Mouse (Mus musculus) ovary, adult 18-20 months (tissue): Measurements from ENCODE around the gene Pnpla2.

Source experiments
- DNase-seq: peaks from one replicate; pipeline ENCODE4 v3.0.0; 2022; ENCODE audit warnings: low spot score, mixed read lengths

Gene Pnpla2

DNA sequence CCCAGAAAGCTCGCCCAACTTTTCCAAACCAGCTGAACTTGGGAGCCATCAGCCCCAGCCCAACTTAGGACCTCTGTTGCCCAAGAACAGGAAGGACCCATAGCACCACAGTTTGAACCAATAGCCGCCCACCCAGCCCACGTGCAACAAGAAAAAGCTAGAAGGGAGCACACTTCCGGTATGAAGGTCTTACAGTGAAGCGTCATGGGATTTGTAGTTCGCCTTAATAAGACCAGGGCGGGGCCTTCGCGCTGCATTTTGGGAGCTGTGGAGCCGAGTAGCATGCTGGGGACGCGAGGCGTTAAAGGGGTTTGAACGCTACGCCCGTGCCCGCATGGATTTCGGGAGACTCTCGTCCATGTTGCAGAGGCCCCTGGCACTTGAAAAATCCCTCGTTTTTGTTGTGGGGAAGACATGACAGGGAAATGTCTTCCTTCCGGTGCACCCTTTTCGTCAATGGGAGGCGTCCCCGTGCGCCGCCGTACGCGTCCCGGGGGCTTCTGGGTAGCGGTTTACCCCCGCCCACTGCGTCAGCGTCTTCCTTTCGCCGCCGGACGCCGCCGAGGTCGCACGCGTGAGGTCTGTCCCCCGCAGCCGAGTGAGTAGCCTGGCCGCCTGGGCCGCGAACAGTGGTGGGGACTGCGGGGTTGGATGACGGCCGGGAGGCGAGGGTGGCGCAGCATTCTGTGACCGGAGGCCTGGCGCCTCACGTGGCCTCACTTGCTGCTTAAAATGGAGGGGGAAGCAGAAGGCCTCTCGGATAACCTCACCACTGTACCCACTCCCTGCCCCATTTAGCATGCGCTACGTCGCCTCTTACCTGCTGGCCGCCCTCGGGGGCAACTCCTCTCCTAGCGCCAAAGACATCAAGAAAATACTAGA, 7.6 kb upstream of the Pnpla2 start, which contains the start of gene Rplp2:
Gene Rplp2 (plus strand): TSS at position 261 of the 882 bp plus-strand sequence.
- DNase-seq, result peak; percentile 89

- no peak for DNase-seq
Measured at GRCm38 (mm10) chr7:141451928-141452327, 3.1 kb upstream of the Pnpla2 start.

DNA sequence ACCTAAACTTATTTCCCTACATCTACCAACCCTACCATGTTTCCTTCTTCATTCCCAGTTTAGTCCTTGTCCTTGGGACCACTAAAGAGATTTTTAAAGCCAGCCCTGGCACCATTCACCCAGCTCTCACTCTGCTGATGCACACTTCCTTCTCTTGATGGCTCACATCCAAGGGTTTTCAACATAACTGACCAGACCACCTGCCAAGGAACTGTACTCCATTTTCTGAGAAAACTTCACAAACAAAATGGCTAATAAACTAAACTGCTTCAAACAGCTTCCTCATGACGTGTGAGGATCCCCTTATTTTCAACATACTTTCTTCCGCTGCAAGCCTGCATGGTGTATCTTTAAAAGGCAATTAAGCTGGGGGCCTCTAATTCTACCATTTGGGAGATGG, 1.4 kb upstream of the Pnpla2 start:
- no peak for DNase-seq

- peak; percentile 69 for DNase-seq
Measured at GRCm38 (mm10) chr7:141455610-141456314, 764 bp downstream of the Pnpla2 start.

DNA sequence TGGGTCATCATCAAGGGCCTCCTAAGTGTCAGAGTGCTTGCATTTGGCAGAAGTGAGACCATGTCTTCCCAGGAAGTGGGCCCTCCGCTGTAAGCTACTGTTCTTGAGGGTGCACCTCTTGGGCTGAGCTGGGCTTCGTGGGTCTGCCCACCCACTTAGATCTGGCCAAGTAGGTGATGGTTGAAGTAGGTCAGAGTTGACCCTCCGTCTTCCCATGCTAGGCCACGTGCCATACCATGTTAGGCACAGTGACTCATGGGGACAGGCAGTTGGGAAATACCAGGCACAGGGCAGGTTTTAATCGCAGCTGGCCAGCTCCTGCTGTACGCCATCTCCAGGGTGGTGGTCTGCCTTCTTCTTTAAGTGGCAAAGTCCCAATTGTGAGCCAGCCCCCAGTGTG, 1.7 kb downstream of the Pnpla2 start:
- no peak for DNase-seq

- DNase-seq, result no peak
Measured at GRCm38 (mm10) chr7:141457236-141457635, 2.2 kb downstream of the Pnpla2 start.

GRCm38 (mm10) chr7:141457986-141458660, 3.1 kb downstream of the Pnpla2 start:
- DNase-seq, result no peak

DNA sequence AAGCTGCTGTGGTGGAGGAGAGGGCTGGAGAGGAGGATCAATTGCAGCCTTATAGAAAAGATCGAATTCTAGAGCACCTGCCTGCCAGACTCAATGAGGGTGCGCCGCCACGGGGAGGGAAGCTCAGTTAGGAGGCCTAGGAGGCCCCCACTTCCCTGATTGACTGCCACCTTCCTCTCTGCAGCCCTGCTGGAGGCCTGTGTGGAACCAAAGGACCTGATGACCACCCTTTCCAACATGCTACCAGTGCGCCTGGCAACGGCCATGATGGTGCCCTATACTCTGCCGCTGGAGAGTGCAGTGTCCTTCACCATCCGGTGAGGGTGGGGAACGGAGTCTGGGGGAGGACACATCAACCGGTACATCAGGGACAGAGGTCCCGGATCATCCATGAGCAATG, 3.7 kb downstream of the Pnpla2 start:
- DNase-seq, result no peak

DNA sequence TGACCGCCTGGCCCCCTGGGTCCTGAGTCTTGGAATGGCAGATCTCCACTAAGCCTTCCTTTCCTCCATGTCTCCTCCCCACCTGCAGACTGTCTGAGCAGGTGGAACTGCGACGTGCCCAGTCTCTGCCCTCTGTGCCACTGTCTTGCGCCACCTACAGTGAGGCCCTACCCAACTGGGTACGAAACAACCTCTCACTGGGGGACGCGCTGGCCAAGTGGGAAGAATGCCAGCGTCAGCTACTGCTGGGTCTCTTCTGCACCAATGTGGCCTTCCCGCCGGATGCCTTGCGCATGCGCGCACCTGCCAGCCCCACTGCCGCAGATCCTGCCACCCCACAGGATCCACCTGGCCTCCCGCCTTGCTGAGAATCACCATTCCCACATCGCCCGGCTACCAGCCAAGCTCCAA, 4.3 kb downstream of the Pnpla2 start:
- no peak for DNase-seq

GRCm38 (mm10) chr7:141460001-141460390, 5.0 kb downstream of the Pnpla2 start:
- DNase-seq, result no peak

DNA sequence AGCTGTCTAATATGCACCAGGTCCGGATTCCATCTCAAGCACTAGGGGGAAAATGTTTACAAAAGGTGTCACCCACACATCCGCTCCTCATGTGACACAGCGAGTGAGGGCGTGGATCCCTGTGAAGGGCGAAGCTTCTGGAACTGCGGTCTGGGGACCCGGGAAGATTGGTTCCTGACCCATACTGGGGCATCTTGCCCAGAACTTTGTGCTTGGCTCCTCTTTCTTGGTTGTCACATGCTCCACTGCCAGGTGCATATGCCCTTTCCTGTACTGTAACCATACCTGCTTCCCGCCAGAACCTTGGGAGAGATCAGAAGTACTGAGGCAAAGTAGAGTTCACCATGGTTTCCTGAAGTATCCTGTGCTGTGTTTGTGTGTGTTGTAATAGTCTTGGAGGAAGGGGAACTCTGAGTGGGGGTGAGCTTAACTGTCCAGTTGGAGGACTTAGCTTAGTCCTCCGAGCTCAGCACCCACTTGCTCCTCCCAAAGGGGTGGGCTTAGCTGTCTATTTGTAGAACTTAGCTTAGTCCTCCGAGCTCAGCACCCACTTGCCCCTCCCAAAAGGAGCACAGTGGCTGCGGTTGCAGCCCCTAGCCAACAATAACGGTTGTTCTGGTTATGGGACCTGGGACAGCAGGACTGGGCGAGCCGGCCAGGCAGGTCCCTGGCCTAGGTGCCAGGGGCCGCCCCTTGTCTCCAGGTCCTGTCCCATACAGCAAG, 5.6 kb downstream of the Pnpla2 start, which contains the start of gene Cracr2b:
Gene Cracr2b (plus strand): TSS at position 704 of the 723 bp plus-strand sequence.
- no peak for DNase-seq

DNA sequence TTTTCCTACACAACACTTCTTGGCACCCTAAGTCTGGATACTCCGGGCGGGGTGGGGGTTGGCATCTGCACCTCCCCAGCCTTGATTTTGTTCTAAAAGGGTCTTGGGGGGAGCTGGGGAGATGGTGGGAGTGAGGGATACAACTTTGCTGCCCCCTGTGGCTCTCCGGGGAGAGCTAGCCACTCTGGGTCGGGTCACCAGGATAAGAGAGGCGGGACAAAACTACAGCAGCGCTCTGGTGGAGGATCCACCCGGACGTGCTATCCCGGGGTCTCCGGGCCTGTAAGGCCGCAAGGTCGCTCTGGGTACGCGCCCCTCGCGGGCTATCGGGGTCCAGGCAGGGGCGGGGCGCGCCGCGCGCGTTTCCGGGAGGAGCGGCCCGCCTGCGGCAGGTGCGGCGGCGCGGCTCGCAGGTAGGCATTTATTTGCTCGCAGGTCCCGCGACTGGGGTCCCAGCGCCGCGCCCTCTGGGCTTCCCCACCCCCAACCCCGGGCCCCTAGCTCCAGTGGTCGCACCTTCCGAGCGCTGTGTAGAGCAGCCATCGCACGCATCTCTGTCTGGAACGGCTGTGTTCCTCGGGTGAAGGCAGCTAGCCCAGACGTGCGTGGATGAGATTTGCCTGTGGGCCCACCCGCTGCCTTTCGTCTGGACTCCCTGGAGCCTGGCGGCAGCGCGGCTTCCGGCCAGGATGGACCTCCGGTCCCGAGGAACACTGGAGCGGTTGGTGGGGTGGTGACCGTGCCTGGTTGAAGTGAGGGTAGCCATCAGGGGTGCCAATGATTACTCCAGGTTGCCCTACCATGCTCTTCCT, 6.7 kb downstream of the Pnpla2 start:
- no peak for DNase-seq

GRCm38 (mm10) chr7:141462333-141462821, 7.4 kb downstream of the Pnpla2 start:
- no peak for DNase-seq

- no peak for DNase-seq
Measured at GRCm38 (mm10) chr7:141463824-141464602, 9.0 kb downstream of the Pnpla2 start.

- peak; percentile 26 for DNase-seq
Measured at GRCm38 (mm10) chr7:141464603-141465201, 9.7 kb downstream of the Pnpla2 start.

DNA sequence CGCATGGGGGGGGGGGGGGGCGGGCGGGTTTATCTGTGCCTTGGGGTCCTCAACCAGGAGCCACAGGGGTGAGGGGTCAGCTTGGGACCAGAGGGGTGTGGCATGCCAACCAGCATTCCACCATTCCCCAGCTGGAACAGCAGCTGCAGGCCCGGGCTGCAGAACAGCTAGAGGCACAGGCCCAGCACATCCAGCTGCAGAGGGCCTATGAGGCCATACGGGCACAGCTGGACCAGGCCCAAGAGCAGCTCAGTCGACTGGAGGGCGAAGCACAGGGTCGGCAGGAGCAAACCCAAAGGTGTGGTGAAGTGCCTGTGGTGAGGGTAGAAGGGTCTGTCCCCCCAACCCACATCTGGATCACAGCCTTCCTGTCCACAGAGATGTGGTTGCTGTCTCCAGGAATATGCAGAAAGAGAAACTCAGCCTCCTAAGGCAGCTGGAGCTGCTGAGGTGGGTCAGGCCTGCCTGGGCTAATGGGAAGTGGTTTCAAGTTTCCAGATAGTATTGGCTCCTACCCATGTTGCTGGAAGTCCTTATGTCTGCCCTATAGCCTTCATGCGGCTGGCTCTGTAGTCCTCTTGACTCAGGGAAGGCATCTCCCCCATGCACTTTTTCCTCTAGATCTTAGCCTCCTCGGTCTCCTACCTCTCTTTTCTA, 10.5 kb downstream of the Pnpla2 start:
- no peak for DNase-seq

- DNase-seq, result no peak
Measured at GRCm38 (mm10) chr7:141466045-141466394, 11.0 kb downstream of the Pnpla2 start.

GRCm38 (mm10) chr7:141466607-141467148, 11.7 kb downstream of the Pnpla2 start:
- DNase-seq, result no peak
